Mouse (Mus musculus) testis, adult 2 months (tissue): ENCODE data around the gene Hexim2.

Experiments used
- CTCF ChIP-seq: fragments of 200-500 bp; IDR thresholded peaks from 2 replicates; pipeline ENCODE4 v1.5.1; 2012; ENCODE audit warnings: low read depth, mild to moderate bottlenecking, inconsistent platforms, low read length, moderate library complexity; ENCODE audit not compliant: control insufficient read depth, insufficient read depth, insufficient replicate concordance
- POLR2A ChIP-seq: fragments of 200-500 bp; IDR thresholded peaks from 2 replicates; pipeline ENCODE4 v1.6.1; 2012; ENCODE audit warnings: low read depth, mild to moderate bottlenecking, inconsistent platforms, low read length, moderate library complexity; ENCODE audit not compliant: control insufficient read depth

DNA sequence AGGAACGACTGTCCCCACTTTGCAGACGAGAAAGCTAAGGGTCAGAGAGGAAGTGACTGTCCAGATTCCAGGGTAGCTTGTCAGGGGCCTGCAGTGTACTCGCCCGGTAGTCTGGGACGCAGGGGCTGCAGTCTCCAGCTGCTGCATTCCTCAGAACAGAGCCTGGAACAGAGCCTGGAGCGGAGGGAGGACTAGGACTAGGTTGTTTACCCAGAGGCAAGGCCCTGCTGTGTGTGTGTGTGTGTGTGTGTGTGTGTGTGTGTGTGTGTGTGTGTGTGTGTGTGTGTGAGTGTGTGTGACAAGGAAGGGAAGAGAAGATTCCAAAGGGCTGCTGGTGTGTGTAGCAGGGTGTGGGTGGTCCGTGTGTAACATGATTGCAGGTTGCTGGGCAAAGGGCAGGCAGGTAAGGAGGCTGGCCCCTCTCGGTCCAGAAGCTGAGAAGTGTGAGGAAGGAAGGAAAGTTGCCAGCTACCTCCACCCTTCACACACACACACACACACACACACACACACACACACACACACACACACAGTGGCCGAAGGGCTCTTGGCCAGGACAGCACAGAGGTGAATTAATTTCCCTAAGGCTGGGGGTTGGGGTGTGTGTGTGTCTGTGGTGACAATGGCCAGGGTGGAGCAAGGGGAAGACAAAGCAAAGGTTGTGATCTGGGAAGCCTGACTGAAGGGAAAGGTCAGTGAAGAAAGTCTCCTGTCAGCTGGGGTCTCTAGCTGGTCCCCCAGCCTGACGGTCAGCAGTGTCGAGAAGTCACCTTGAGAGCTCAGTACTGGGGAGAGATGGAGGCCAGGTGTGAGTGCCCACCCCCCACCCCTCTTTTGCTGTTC lies 9.1 kb downstream of the Hexim2 start:
- no peak for TF ChIP-seq CTCF
- no peak for TF ChIP-seq POLR2A
